Mouse (Mus musculus) midbrain, embryonic 11.5 days (tissue): ENCODE measurements around the gene Vapa. TPM values are rescaled to one million over a fixed set of nuclear protein-coding genes. Genes with fewer than 3 reads are reported as not detected.

Experiments
- ATAC-seq: fragments of 200-750 bp; cut with Nextera tagmentation; 2 replicates; pipeline ENCODE4 v1.8.0; 2017; ENCODE audit warnings: moderate TSS enrichment, moderate library complexity; ENCODE audit not compliant: low FRiP score
- DNase-seq: peaks from one replicate; pipeline ENCODE4 v3.0.0; 2015; ENCODE audit warnings: low spot score; ENCODE audit errors: missing footprints
- H3K27ac ChIP-seq: fragments of 300-500 bp; sonication (generic); 2 replicates; pipeline ENCODE4 v1.5.1; 2014; ENCODE audit warnings: low read depth, low read length
- H3K27me3 ChIP-seq: fragments of 300-500 bp; sonication (generic); 2 replicates; pipeline ENCODE4 v1.6.1; 2014; ENCODE audit warnings: mild to moderate bottlenecking, low read length, moderate library complexity, mixed read lengths; ENCODE audit not compliant: control insufficient read depth, insufficient read depth
- H3K36me3 ChIP-seq: fragments of 300-500 bp; sonication (generic); 2 replicates; pipeline ENCODE4 v1.6.1; 2014; ENCODE audit warnings: mild to moderate bottlenecking, low read length, moderate library complexity, mixed read lengths; ENCODE audit not compliant: control insufficient read depth, insufficient read depth
- H3K4me1 ChIP-seq: fragments of 300-500 bp; sonication (generic); 2 replicates; pipeline ENCODE4 v1.6.1; 2014; ENCODE audit warnings: low read length; ENCODE audit not compliant: control insufficient read depth, insufficient read depth
- H3K4me2 ChIP-seq: fragments of 300-500 bp; sonication (generic); 2 replicates; pipeline ENCODE4 v1.6.1; 2014; ENCODE audit warnings: mild to moderate bottlenecking, moderate library complexity
- H3K4me3 ChIP-seq: fragments of 300-500 bp; sonication (generic); 2 replicates; pipeline ENCODE4 v1.5.1; 2014; ENCODE audit warnings: low read depth, low read length
- H3K9ac ChIP-seq: fragments of 300-500 bp; sonication (generic); 2 replicates; pipeline ENCODE4 v1.6.1; 2014; ENCODE audit warnings: low read length
- H3K9me3 ChIP-seq: fragments of 300-500 bp; sonication (generic); 2 replicates; pipeline ENCODE4 v1.6.1; 2016; ENCODE audit warnings: low read length; ENCODE audit not compliant: control insufficient read depth
- WGBS: fragments of 180-500 bp; shearing (Covaris S2); extraction: QIAGEN DNeasy Blood & Tissue Kit; methylation state at CpG from one replicate; pipeline ENCODE4 v1.1.7; 2014; 5-methylcytosine and 5-hydroxymethylcytosine counted together
- polyA plus RNA-seq: library from polyadenylated mRNA; unstranded; fragments of >200 nt; fragmentation: Nextera tagmentation; extraction: Ambion mirVana; gene quantifications from 2 replicates; pipeline ENCODE4 v1.2.1, GENCODE M21; 2014

Gene Vapa
- polyA plus RNA-seq, 1 experiment from 2014 or later, result 242 TPM

GRCm38 (mm10) chr17:65594687-65595086 is 18.7 kb downstream of the Vapa start:
- Histone ChIP-seq H3K4me1 (no peaks in the 10 kb centered on the region), H3K9me3 (no peaks in the 10 kb centered on the region), H3K27ac (no peak overlapping the region), H3K4me3 (no peak overlapping the region), H3K4me2 (no peak overlapping the region), H3K27me3 (no peaks in the 10 kb centered on the region), H3K9ac (no peak overlapping the region), H3K36me3 (0 out of 2 replicates have a peak, but pooled peaks cover 2% of the 10 kb centered on the region)
- no peak for ATAC-seq
- 93% methylated on average over 8 of the region's 8 CpGs for WGBS
- DNase-seq, result peak; percentile 77

GRCm38 (mm10) chr17:65586892-65587291 is 26.5 kb downstream of the Vapa start:
- H3K27ac ChIP-seq, result no peak overlapping the region
- no peak overlapping the region for H3K4me3 ChIP-seq
- DNase-seq (no peak), ATAC-seq (no peak)
- no peak overlapping the region for H3K9ac ChIP-seq
- H3K27me3 ChIP-seq, result no peaks in the 10 kb centered on the region
- 91% methylated on average over 3 of the region's 3 CpGs for WGBS
- no peaks in the 10 kb centered on the region for H3K36me3 ChIP-seq
- no peak overlapping the region for H3K4me2 ChIP-seq
- no peaks in the 10 kb centered on the region for H3K4me1 ChIP-seq
- H3K9me3 ChIP-seq, result no peaks in the 10 kb centered on the region

- DNase-seq, result no peak
- H3K9ac ChIP-seq, result no peak overlapping the region
- no peaks in the 10 kb centered on the region for H3K4me1 ChIP-seq
- H3K36me3 ChIP-seq, result peaks cover 5% of the 10 kb centered on the region; the same call in 1 of the 2 replicates
- no peak overlapping the region for H3K4me2 ChIP-seq
- H3K27me3 ChIP-seq, result no peaks in the 10 kb centered on the region
- 96% methylated on average over 5 of the region's 5 CpGs for WGBS
- no peak overlapping the region for H3K4me3 ChIP-seq
- H3K9me3 ChIP-seq, result no peaks in the 10 kb centered on the region
- no peak for ATAC-seq
- no peak overlapping the region for H3K27ac ChIP-seq
Measured at GRCm38 (mm10) chr17:65581440-65581839, 31.9 kb downstream of the Vapa start.

- Histone ChIP-seq H3K4me1 (no peaks in the 10 kb centered on the region), H3K27me3 (no peaks in the 10 kb centered on the region), H3K9ac (no peak overlapping the region), H3K4me3 (no peak overlapping the region), H3K36me3 (peaks cover 5% of the 10 kb centered on the region; the same call in 1 of the 2 replicates), H3K27ac (no peak overlapping the region), H3K4me2 (no peak overlapping the region), H3K9me3 (no peaks in the 10 kb centered on the region)
- WGBS, result 94% methylated on average over 7 of the region's 7 CpGs
- DNase-seq, result no peak
- ATAC-seq, result no peak
Measured at GRCm38 (mm10) chr17:65579766-65580165, 33.6 kb downstream of the Vapa start.

GRCm38 (mm10) chr17:65575339-65575738 is 38.0 kb downstream of the Vapa start:
- no peak for ATAC-seq
- 84% methylated on average over 1 of the region's 1 CpGs for WGBS
- peak; percentile 89 for DNase-seq

GRCm38 (mm10) chr17:65574850-65575249 is 38.5 kb downstream of the Vapa start:
- Histone ChIP-seq H3K27ac (no peak overlapping the region), H3K4me3 (no peak overlapping the region), H3K4me2 (no peak overlapping the region), H3K9me3 (no peaks in the 10 kb centered on the region), H3K27me3 (no peaks in the 10 kb centered on the region), H3K36me3 (no peaks in the 10 kb centered on the region), H3K9ac (no peak overlapping the region), H3K4me1 (no peaks in the 10 kb centered on the region)
- WGBS, result 94% methylated on average over 8 of the region's 8 CpGs
- DNase-seq, result no peak
- no peak for ATAC-seq

More at GRCm38 (mm10) chr17:65575339-65575738, 38.0 kb downstream of the Vapa start:
- Histone ChIP-seq H3K4me2 (no peak overlapping the region), H3K4me3 (no peak overlapping the region), H3K27me3 (no peaks in the 10 kb centered on the region), H3K36me3 (no peaks in the 10 kb centered on the region), H3K4me1 (no peaks in the 10 kb centered on the region), H3K9me3 (no peaks in the 10 kb centered on the region), H3K9ac (no peak overlapping the region), H3K27ac (no peak overlapping the region)

GRCm38 (mm10) chr17:65571866-65572265 is 41.5 kb downstream of the Vapa start:
- Histone ChIP-seq H3K9ac (no peak overlapping the region), H3K4me3 (no peak overlapping the region), H3K27ac (no peak overlapping the region), H3K36me3 (no peaks in the 10 kb centered on the region), H3K27me3 (no peaks in the 10 kb centered on the region), H3K9me3 (no peaks in the 10 kb centered on the region), H3K4me1 (no peaks in the 10 kb centered on the region), H3K4me2 (no peak overlapping the region)
- ATAC-seq (no peak), DNase-seq (no peak)
- 88% methylated on average over 9 of the region's 9 CpGs for WGBS

GRCm38 (mm10) chr17:65571466-65571865 is 41.9 kb downstream of the Vapa start:
- H3K27me3 ChIP-seq, result no peaks in the 10 kb centered on the region
- no peak for ATAC-seq
- no peaks in the 10 kb centered on the region for H3K36me3 ChIP-seq
- WGBS, result 94% methylated on average over 8 of the region's 8 CpGs
- no peak overlapping the region for H3K4me3 ChIP-seq
- H3K27ac ChIP-seq, result no peak overlapping the region
- no peak overlapping the region for H3K9ac ChIP-seq
- H3K4me2 ChIP-seq, result no peak overlapping the region
- H3K4me1 ChIP-seq, result no peaks in the 10 kb centered on the region
- no peaks in the 10 kb centered on the region for H3K9me3 ChIP-seq
- no peak for DNase-seq

- 74% methylated on average over 5 of the region's 5 CpGs for WGBS
- no peaks in the 10 kb centered on the region for H3K27me3 ChIP-seq
- DNase-seq, result no peak
- H3K4me2 ChIP-seq, result no peak overlapping the region
- no peak overlapping the region for H3K27ac ChIP-seq
- ATAC-seq, result no peak
- no peak overlapping the region for H3K4me3 ChIP-seq
- H3K9me3 ChIP-seq, result no peaks in the 10 kb centered on the region
- H3K4me1 ChIP-seq, result no peaks in the 10 kb centered on the region
- no peaks in the 10 kb centered on the region for H3K36me3 ChIP-seq
- no peak overlapping the region for H3K9ac ChIP-seq
Measured at GRCm38 (mm10) chr17:65564189-65564588, 49.2 kb downstream of the Vapa start.

- no peak for DNase-seq
- H3K27me3 ChIP-seq, result no peaks in the 10 kb centered on the region
- H3K4me3 ChIP-seq, result no peak overlapping the region
- no peaks in the 10 kb centered on the region for H3K4me1 ChIP-seq
- ATAC-seq, result no peak
- WGBS, result 67% methylated on average over 6 of the region's 6 CpGs
- no peak overlapping the region for H3K27ac ChIP-seq
- no peaks in the 10 kb centered on the region for H3K9me3 ChIP-seq
- H3K9ac ChIP-seq, result no peak overlapping the region
- H3K4me2 ChIP-seq, result no peak overlapping the region
- no peaks in the 10 kb centered on the region for H3K36me3 ChIP-seq
Measured at GRCm38 (mm10) chr17:65563345-65563744, 50.0 kb downstream of the Vapa start.
